21 mouse cellular contexts compared by ENCODE assay signal in the genomic region with DNA sequence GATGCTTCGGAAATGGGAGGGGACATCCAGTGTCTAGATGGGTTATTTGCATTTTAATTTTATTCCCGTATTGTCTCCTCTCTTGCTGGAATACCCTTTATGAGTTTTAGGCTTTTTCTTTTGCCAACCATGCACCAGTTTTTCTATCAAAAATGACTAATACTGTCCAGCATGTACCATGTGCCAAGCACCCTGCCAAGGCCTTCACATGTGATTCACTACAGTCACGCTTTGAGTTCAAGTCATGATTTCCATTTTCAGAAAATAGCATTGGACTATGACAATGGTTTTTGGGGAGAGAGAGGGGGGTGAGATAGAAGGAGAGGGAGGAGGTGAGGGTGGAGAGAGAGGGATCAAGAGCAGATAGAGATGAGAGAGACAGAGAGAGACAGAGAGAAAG.
A peak's percentile ranks its signal among the peaks of the same experiment; 100 is the strongest.
DNase-seq lines count a peak whose midpoint lies in the region; ATAC-seq and TF ChIP-seq lines count a peak whose summit lies in the region.
"Had no signal": no experiment of that assay in that cellular context is flagged by ENCODE, and none has a peak within 500 bp of the region (broad histone marks: within the 10 kb centered on the region; RNA-seq: fewer than 3 reads in every experiment).

No protein-coding gene starts in this region.

- no peak for TF ChIP-seq CTCF in left cerebral cortex, adult 2 months (IDR thresholded peaks at IDR 0.05)

- peak; percentile 63 for DNase-seq in adrenal gland, adult 2 months
- no peak for DNase-seq in adrenal gland, postnatal 4 days (ENCODE audit: low spot score in 2 of 2)
- DNase-seq in left cerebral cortex, adult 2 months (ENCODE audit: extremely low spot score in 1 of 2, low spot score in 2 of 2): no peak
- DNase-seq in left cerebral cortex, postnatal 36 days (ENCODE audit: low spot score in 2 of 2): no peak
- peak; percentile 37 for DNase-seq in brain, adult 2 months (ENCODE audit: low read depth, low spot score)
- no peak for DNase-seq in yolk sac, embryonic 10.5 days (ENCODE audit: low spot score)
- DNase-seq: cerebellum, adult 11-12 months; cerebellum, adult 9-10 months; cerebellum, postnatal 25 days; forebrain, postnatal 0 days; gastrocnemius, postnatal 36 days; heart, adult 18-20 months; kidney, adult 18-20 months had no signal

- peak overlapping the region; percentile 69; the same call in 1 of the 2 replicates for H3K27ac ChIP-seq in left cerebral cortex, adult 2 months
- H3K27ac ChIP-seq: embryonic facial prominence, embryonic 10.5 days; forebrain, embryonic 13.5 days; heart, embryonic 10.5 days; heart, embryonic 15.5 days; hindbrain, embryonic 10.5 days; hindbrain, embryonic 14.5 days; intestine, embryonic 15.5 days had no signal

- intact Hi-C loops in left cerebral cortex, adult 2 months (cut with DNase I): loop anchor here (2.0 to 10.0 kb wide), 2 partner anchors 33 to 1239 kb away; no protein-coding TSS in a partner anchor
- intact Hi-C loops in left cerebral cortex, postnatal 36 days (cut with DNase I): no loop called here

- ATAC-seq in cerebellum, adult (ENCODE audit: insufficient number of reproducible peaks, low FRiP score, low TSS enrichment): no peak
- ATAC-seq: forebrain, embryonic 13.5 days; forebrain, postnatal 0 days; intestine, embryonic 15.5 days had no signal

- no peak overlapping the region for H3K4me3 ChIP-seq in left cerebral cortex, adult 2 months
- H3K4me3 ChIP-seq: embryonic facial prominence, embryonic 10.5 days; forebrain, embryonic 13.5 days; heart, embryonic 10.5 days; heart, embryonic 15.5 days; hindbrain, embryonic 10.5 days; intestine, embryonic 15.5 days had no signal

Comparison
In these comparisons a context has a peak if more than half of its experiments do, and no peak if none do; other contexts are left out.
1. DNase-seq: peak in adrenal gland, adult 2 months (single experiment) and brain, adult 2 months (single experiment); none in adrenal gland, postnatal 4 days (0 of 2), left cerebral cortex, adult 2 months (0 of 2), left cerebral cortex, postnatal 36 days (0 of 2) and yolk sac, embryonic 10.5 days (single experiment).